Mouse (Mus musculus) MEL (cell line): ENCODE data around the gene Csnk1g1. TPM values are rescaled to one million over a fixed set of nuclear protein-coding genes. Genes with fewer than 3 reads are reported as not detected.

Source experiments
- DNase-seq: peaks from one replicate; pipeline ENCODE4 v3.0.0; 2011; ENCODE audit warnings: low read depth, low spot score
- H3K27ac ChIP-seq: 2 replicates; pipeline ENCODE4 v1.5.1; 2012; ENCODE audit warnings: low read depth, mild to moderate bottlenecking, control low read depth, low read length, moderate library complexity; ENCODE audit not compliant: control insufficient read depth
- H3K27me3 ChIP-seq, 2 experiments: fragments of 150-350 bp in 1 of 2; sonication (generic) in 1 of 2; 2 replicates each; pipeline ENCODE4 v1.6.1; 2012; ENCODE audit warnings: low read length in 2 of 2, mild to moderate bottlenecking in 2 of 2, improper control_type of control experiment in 1 of 2, moderate library complexity in 1 of 2; ENCODE audit not compliant: insufficient read depth in 2 of 2, control insufficient read depth in 1 of 2
- H3K36me3 ChIP-seq, 2 experiments: 2 replicates each; pipeline ENCODE4 v1.6.1; 2012 to 2014; ENCODE audit warnings: low read length in 2 of 2, improper control_type of control experiment in 1 of 2, inconsistent platforms in 1 of 2, mild to moderate bottlenecking in 1 of 2; ENCODE audit not compliant: insufficient read depth in 2 of 2, control insufficient read depth in 1 of 2
- H3K4me1 ChIP-seq, 2 experiments: fragments of 150-350 bp in 1 of 2; sonication (generic) in 1 of 2; 2 replicates each; pipeline ENCODE4 v1.6.1; 2012; ENCODE audit warnings: low read length in 2 of 2, improper control_type of control experiment in 1 of 2, mild to moderate bottlenecking in 1 of 2; ENCODE audit not compliant: insufficient read depth in 2 of 2, control insufficient read depth in 1 of 2
- H3K4me3 ChIP-seq, 2 experiments: fragments of 150-350 bp in 1 of 2; sonication (generic) in 1 of 2; 2 replicates each; pipeline ENCODE4 v1.5.1; 2012; ENCODE audit warnings: low read depth in 2 of 2, low read length in 2 of 2, mild to moderate bottlenecking in 2 of 2, moderate library complexity in 2 of 2, control low read depth in 1 of 2, improper control_type of control experiment in 1 of 2; ENCODE audit not compliant: control insufficient read depth in 1 of 2, insufficient read depth in 1 of 2
- H3K79me2 ChIP-seq: 2 replicates; pipeline ENCODE4 v1.6.1; 2012; ENCODE audit warnings: mild to moderate bottlenecking, low read length, moderate library complexity; ENCODE audit not compliant: control insufficient read depth, poor library complexity, insufficient read depth
- H3K9ac ChIP-seq: 2 replicates; pipeline ENCODE4 v1.6.1; 2012; ENCODE audit warnings: low read depth, mild to moderate bottlenecking, control low read depth, low read length, moderate library complexity; ENCODE audit not compliant: control insufficient read depth, poor library complexity, severe bottlenecking
- H3K9me3 ChIP-seq: fragments of 150-350 bp; sonication (generic); replicated peaks from 2 replicates; pipeline ENCODE4 v1.6.1; 2012; ENCODE audit warnings: mild to moderate bottlenecking, low read length, improper control_type of control experiment, moderate library complexity; ENCODE audit not compliant: insufficient read depth
- BHLHE40 ChIP-seq: IDR thresholded peaks from 2 replicates; pipeline ENCODE4 v1.6.1; 2012; ENCODE audit warnings: low read depth, mild to moderate bottlenecking, inconsistent platforms, low read length, improper control_type of control experiment, borderline replicate concordance
- CHD2 ChIP-seq: IDR thresholded peaks from 2 replicates; pipeline ENCODE4 v1.6.1; 2011; ENCODE audit warnings: low read length, improper control_type of control experiment
- CTCF ChIP-seq, 3 experiments: IDR thresholded peaks in 2 of 3; conservative IDR thresholded peaks in 1 of 3; 2 replicates each; pipeline ENCODE4 v1.5.1; 2011 to 2012; ENCODE audit warnings: low read length in 3 of 3, low read depth in 2 of 3, mild to moderate bottlenecking in 2 of 3, improper control_type of control experiment in 1 of 3, inconsistent platforms in 1 of 3, mixed read lengths in 1 of 3, moderate library complexity in 1 of 3; ENCODE audit not compliant: control insufficient read depth in 1 of 3, insufficient read depth in 1 of 3, poor library complexity in 1 of 3, severe bottlenecking in 1 of 3
- GABPA ChIP-seq: IDR thresholded peaks from 2 replicates; pipeline ENCODE4 v1.6.1; 2012; ENCODE audit warnings: low read depth, mild to moderate bottlenecking, inconsistent platforms, low read length, improper control_type of control experiment, moderate library complexity
- GATA1 ChIP-seq: IDR thresholded peaks from 2 replicates; pipeline ENCODE4 v1.6.1; 2011; ENCODE audit warnings: low read depth, low read length, improper control_type of control experiment
- JUND ChIP-seq: IDR thresholded peaks from 2 replicates; pipeline ENCODE4 v1.6.1; 2011; ENCODE audit warnings: low read depth, mild to moderate bottlenecking, improper control_type of control experiment, low read length
- KAT2A ChIP-seq: conservative IDR thresholded peaks from 2 replicates; pipeline ENCODE4 v1.6.1; 2012; ENCODE audit warnings: low read depth, low read length, improper control_type of control experiment, inconsistent platforms
- MAFK ChIP-seq: IDR thresholded peaks from 2 replicates; pipeline ENCODE4 v1.6.1; 2011; ENCODE audit warnings: low read depth, mild to moderate bottlenecking, low read length, improper control_type of control experiment, borderline replicate concordance
- MAZ ChIP-seq: IDR thresholded peaks from 2 replicates; pipeline ENCODE4 v1.6.1; 2012; ENCODE audit warnings: low read depth, mild to moderate bottlenecking, inconsistent platforms, low read length, improper control_type of control experiment
- MEF2A ChIP-seq: IDR thresholded peaks from 2 replicates; pipeline ENCODE4 v1.6.1; 2014; ENCODE audit warnings: low read depth, mild to moderate bottlenecking, inconsistent platforms, low read length, improper control_type of control experiment; ENCODE audit not compliant: poor library complexity, insufficient replicate concordance, severe bottlenecking; ENCODE audit errors: extremely low read depth
- MYC ChIP-seq: IDR thresholded peaks from 2 replicates; pipeline ENCODE4 v1.6.1; 2011; ENCODE audit warnings: low read depth, mild to moderate bottlenecking, low read length, improper control_type of control experiment, moderate library complexity
- NRF1 ChIP-seq: IDR thresholded peaks from 2 replicates; pipeline ENCODE4 v1.6.1; 2014; ENCODE audit warnings: low read depth, mild to moderate bottlenecking, inconsistent platforms, low read length, improper control_type of control experiment, moderate library complexity; ENCODE audit not compliant: poor library complexity, insufficient read depth, severe bottlenecking
- POLR2AphosphoS5 ChIP-seq: IDR thresholded peaks from 2 replicates; pipeline ENCODE4 v1.6.1; 2012; ENCODE audit warnings: low read depth, borderline replicate concordance, mild to moderate bottlenecking, inconsistent platforms, low read length, moderate library complexity, mixed read lengths
- RAD21 ChIP-seq: IDR thresholded peaks from 2 replicates; pipeline ENCODE4 v1.6.1; 2011; ENCODE audit warnings: mild to moderate bottlenecking, low read depth, low read length, improper control_type of control experiment
- RCOR1 ChIP-seq: IDR thresholded peaks from 2 replicates; pipeline ENCODE4 v1.6.1; 2012; ENCODE audit warnings: low read depth, mild to moderate bottlenecking, inconsistent platforms, low read length, improper control_type of control experiment
- TAL1 ChIP-seq: IDR thresholded peaks from 2 replicates; pipeline ENCODE4 v1.6.1; 2012; ENCODE audit warnings: mild to moderate bottlenecking, inconsistent platforms, low read length, moderate library complexity, mixed read lengths
- USF1 ChIP-seq: IDR thresholded peaks from 2 replicates; pipeline ENCODE4 v1.6.1; 2014; ENCODE audit warnings: low read depth, mild to moderate bottlenecking, inconsistent platforms, low read length, improper control_type of control experiment, moderate library complexity
- polyA plus RNA-seq, 2 experiments: library from polyadenylated mRNA; stranded (reverse) in 1 of 2; unstranded in 1 of 2; fragments of >175 nt in 1 of 2; fragments of >200 nt in 1 of 2; gene quantifications; 2 replicates each; pipeline versions ENCODE4 v1.2.1 to v1.2.4; 2012; ENCODE audit warnings: low replicate concordance in 2 of 2, low read depth in 1 of 2; ENCODE audit not compliant: insufficient read length in 2 of 2, insufficient read depth in 1 of 2, missing spikeins in 1 of 2
- total RNA-seq: library from RNA; depleted of rRNA; stranded (reverse); fragments of 300-350 nt; gene quantifications from 2 replicates; pipeline ENCODE4 v1.2.3, GENCODE M21; 2012

Gene Csnk1g1
- total and polyA plus RNA-seq, 3 experiments, result 5.1 to 7.7 TPM; not detected in 1

DNA sequence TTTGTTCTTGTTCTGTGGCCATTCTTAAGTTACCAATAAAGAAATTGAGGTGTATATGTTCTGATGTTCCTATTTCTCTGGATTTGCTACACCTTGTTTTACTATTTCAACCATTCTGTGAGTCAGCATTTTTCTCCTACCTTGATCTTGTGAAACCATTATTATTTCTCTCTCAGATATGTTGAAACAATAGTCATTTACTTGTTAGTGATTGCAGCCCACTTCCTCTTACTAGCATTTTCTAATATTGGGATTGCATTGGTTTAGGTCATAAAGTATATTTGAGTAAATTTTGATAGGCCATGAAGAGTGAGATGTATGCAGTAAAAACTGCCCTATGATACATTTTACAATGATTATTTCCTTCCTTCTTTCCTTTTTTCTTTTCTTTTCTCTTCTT is 19.7 kb downstream of the Csnk1g1 start:
- Histone ChIP-seq H3K27ac (no peak overlapping the region), H3K79me2 (peaks cover 6% of the 10 kb centered on the region), H3K4me3 (no peak overlapping the region), H3K4me1 (peaks cover 0 to 3% of the 10 kb centered on the region in 2 experiments; a peak in 1 of 4 replicates), H3K27me3 (no peaks in the 10 kb centered on the region), H3K9ac (no peak overlapping the region), H3K9me3 (no peaks in the 10 kb centered on the region), H3K36me3 (no peaks in the 10 kb centered on the region; a peak in 2 of 4 replicates)
- DNase-seq, result no peak
- TF ChIP-seq KAT2A, result no peak
- TF ChIP-seq CHD2, result no peak
- TF ChIP-seq BHLHE40, result no peak
- no peak for TF ChIP-seq USF1
- TF ChIP-seq MAFK, result peak; percentile 29; the same call in 1 of the 2 replicates
- TF ChIP-seq RCOR1, result no peak
- no peak for TF ChIP-seq TAL1
- no peak for TF ChIP-seq GABPA

DNA sequence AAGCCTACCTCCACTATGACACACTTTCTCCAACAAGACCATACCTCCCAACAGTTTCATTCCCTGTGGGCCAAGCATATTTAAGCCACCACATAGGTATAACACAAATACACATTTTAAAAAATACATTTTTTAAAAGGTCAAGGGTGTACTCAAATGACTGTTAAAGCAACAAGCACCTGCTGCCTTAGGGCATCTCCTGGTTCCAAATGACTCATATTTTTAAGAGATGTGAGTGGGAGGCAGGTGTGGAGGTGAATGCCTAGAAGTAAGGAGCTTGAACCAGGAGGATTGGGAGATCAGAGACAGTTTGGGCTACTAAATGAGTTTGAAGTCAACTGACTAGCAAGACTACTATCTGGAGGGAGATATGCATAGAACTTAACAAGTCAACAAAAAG is 21.1 kb downstream of the Csnk1g1 start:
- TF ChIP-seq CTCF (IDR thresholded peaks at IDR 0.05 in 2 of 3, conservative IDR thresholded peaks at IDR 0.05 in 1 of 3; ENCODE audit: control insufficient read depth in 1 of 3, insufficient read depth in 1 of 3, low read depth in 2 of 3, low read length in 3 of 3, poor library complexity in 1 of 3, severe bottlenecking in 1 of 3) (no peak), POLR2AphosphoS5 (no peak), RAD21 (no peak), MEF2A (no peak)
- TF ChIP-seq, all 39 proteins: peak for 0
- DNase-seq, result no peak

DNA sequence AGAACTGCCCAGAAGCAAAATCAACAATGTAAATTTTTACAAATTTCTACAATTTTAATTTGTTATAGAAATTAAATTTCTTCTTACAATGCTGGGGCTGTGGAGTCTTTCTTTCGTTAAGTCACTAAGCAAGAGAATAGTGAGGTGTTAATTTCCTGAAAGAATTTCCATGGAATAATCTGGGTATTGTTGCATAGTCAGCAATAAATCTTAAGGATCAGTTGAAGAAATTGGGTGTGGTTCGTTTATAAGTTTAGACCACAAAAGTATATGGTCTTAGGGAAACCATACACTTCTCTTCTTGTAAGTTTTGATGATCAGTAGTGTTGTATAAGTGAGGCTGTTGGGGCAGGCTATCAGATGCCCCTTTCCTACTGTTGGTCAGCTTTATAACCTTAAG is 28.8 kb downstream of the Csnk1g1 start:
- H3K9me3 ChIP-seq, result no peaks in the 10 kb centered on the region
- H3K36me3 ChIP-seq, result no peaks in the 10 kb centered on the region
- TF ChIP-seq NRF1 (no peak), MEF2A (no peak), MAZ (no peak), JUND (no peak), GATA1 (no peak), RCOR1 (no peak), MAFK (peak; percentile 51; the same call in 1 of the 2 replicates), MYC (no peak), CTCF (IDR thresholded peaks at IDR 0.05 in 2 of 3, conservative IDR thresholded peaks at IDR 0.05 in 1 of 3; ENCODE audit: control insufficient read depth in 1 of 3, insufficient read depth in 1 of 3, low read depth in 2 of 3, low read length in 3 of 3, poor library complexity in 1 of 3, severe bottlenecking in 1 of 3) (no peak)
- no peak overlapping the region for H3K4me3 ChIP-seq
- no peak overlapping the region for H3K27ac ChIP-seq
- no peaks in the 10 kb centered on the region; the same call in 1 of the 2 replicates for H3K79me2 ChIP-seq
- DNase-seq, result no peak
- no peaks in the 10 kb centered on the region for H3K4me1 ChIP-seq
- H3K9ac ChIP-seq, result no peak overlapping the region
- no peaks in the 10 kb centered on the region for H3K27me3 ChIP-seq

More for the DNA sequence above, 21.1 kb downstream of the Csnk1g1 start:
- Histone ChIP-seq H3K4me1 (peaks cover 0 to 3% of the 10 kb centered on the region in 2 experiments; a peak in 1 of 4 replicates), H3K9ac (no peak overlapping the region), H3K27ac (no peak overlapping the region), H3K9me3 (no peaks in the 10 kb centered on the region), H3K79me2 (peaks cover 6% of the 10 kb centered on the region), H3K36me3 (no peaks in the 10 kb centered on the region; a peak in 1 of 4 replicates), H3K4me3 (no peak overlapping the region), H3K27me3 (no peaks in the 10 kb centered on the region)
